Mouse (Mus musculus) brain, embryonic 14.5 days (tissue): ENCODE measurements around the gene Rasal3. TPM values are rescaled to one million over a fixed set of nuclear protein-coding genes. Genes with fewer than 3 reads are reported as not detected.
A peak's percentile ranks its signal among the peaks of the same experiment; 100 is the strongest.

Experiments used
- DNase-seq: peaks from one replicate; pipeline ENCODE4 v3.0.0-alpha.2; 2011; ENCODE audit warnings: low read depth
- CTCF ChIP-seq: fragments of 200-500 bp; IDR thresholded peaks from 2 replicates; pipeline ENCODE4 v1.5.1; 2012; ENCODE audit warnings: inconsistent platforms, mild to moderate bottlenecking, moderate library complexity, borderline replicate concordance; ENCODE audit not compliant: insufficient read depth, insufficient read length; ENCODE audit errors: extremely low read depth
- POLR2A ChIP-seq: fragments of 200-500 bp; IDR thresholded peaks from 2 replicates; pipeline ENCODE4 v1.6.1; 2012; ENCODE audit warnings: mild to moderate bottlenecking, inconsistent platforms, borderline replicate concordance; ENCODE audit not compliant: poor library complexity, insufficient read depth, insufficient read length, severe bottlenecking; ENCODE audit errors: extremely low read depth
- polyA plus RNA-seq: library from polyadenylated mRNA; depleted of rRNA; stranded (reverse); fragments of >200 nt; gene quantifications from 2 replicates; pipeline ENCODE4 v1.2.3, GENCODE M21; 2012

Gene Rasal3
- polyA plus RNA-seq, 1 experiment: 0.63 TPM

DNA sequence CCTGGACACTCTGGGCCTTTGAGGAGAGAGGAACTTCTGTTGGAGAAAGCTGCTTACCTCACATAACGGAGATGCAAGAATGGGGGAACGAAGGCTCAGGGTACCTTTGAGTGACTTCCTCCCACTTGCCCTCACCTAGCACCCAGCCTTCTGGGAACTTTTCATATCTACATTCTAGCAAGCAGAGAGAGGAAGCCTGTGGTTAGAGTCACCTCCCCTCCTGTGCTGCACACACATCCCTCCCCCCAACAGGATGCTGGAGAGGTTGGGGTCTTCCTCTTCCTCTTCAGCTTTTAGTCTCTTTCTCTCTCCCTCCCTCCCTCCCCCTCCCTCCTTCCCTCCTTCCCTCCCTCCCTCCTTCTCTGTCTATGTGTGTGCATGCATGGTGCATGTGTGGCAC lies 20.7 kb upstream of the Rasal3 start, which contains the start of gene Pglyrp2:
Gene Pglyrp2 (minus strand): TSS at position 134 of the 400 bp plus-strand sequence.
- TF ChIP-seq POLR2A: no peak
- TF ChIP-seq CTCF: no peak
- no peak for DNase-seq

DNA sequence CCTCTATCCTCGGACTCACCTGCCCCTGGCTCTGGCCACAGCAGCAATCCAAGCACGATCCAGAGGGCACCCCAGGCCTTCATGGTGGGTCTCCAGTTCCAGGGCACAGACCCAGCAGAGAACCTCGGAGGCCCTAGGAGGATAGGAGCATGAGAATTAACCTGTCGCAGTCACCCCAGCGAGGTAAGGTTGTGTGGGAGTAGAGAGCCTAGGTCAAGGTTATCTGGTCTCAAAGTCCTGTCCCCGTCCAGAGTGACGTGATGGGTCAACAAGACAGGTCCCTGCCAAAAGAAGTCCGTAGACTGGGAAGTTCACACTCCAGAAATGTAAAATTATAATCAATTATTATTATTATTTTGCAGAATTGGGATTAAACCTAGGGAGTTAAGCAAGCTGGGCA lies 17.4 kb upstream of the Rasal3 start:
- no peak for TF ChIP-seq CTCF
- TF ChIP-seq POLR2A: no peak
- DNase-seq: no peak

DNA sequence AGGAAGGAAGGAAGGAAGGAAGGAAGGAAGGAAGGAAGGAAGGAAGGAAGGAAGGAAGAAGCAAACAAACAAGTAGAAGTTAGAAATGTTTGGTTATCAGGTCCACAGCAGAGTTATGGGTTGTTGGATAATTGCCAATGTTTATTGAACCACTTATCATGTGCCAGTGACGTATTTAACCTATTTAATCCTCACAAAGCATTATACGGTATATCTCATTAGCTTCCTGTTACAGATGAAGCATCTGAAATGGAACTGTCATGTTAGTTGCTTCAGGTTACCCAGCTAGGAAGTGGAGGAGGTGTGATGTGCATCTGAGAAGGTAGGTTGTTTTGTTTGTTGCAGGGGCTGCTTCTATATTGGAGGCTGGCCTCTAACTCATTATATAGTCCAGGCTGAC lies 16.6 kb upstream of the Rasal3 start:
- DNase-seq: no peak
- TF ChIP-seq POLR2A: no peak
- no peak for TF ChIP-seq CTCF

DNA sequence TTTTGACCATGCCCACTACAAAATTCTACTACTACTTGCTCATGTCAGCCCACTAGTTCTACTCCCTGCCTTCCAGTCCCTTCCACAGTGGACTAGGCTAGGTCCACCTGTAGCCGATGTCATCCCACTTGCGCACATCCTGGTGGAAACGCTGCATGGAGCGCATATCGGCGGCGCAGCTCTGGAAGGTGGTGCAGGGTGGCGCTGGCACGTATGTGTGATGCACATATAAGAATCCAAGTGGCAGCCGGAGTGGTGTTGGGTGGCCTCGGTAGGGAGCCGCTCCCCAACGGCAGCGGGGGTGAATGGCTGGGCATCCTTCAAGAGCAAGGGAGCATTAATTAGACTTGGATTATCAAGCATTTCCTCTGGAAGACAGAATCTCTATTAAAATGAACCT lies 13.4 kb upstream of the Rasal3 start:
- DNase-seq: no peak
- TF ChIP-seq CTCF: no peak
- no peak for TF ChIP-seq POLR2A

DNA sequence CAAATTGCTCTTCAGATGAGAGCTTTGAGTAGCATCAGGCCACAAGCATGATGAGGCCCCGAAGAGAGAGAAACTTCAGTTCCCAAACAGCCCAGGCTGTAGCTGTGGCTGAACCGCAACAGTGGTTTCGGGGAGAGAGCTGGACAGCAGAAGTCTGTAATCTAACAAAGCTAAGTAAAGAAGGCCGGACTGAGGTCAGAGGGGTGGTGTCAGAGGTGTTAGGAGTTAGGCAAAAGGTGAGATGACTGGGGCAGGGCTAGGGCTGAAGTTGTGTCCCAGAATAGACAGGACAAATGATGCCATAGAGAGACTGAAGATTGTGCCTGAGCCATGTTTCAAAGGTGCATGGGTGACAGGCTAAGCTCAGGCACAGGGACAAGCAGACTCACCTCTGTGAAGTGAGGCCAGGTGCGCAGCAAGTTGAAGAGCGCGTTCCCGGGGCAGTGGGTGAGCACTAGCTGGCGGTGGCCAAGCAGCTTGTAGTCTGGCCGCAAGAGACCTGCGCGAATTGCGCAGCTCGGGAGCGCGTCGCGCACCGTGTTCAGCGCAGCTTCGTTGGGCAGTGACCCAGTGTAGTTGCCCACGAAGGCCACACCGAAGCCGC lies 12.1 kb upstream of the Rasal3 start:
- TF ChIP-seq CTCF (no peak), POLR2A (no peak)
- DNase-seq: no peak

DNA sequence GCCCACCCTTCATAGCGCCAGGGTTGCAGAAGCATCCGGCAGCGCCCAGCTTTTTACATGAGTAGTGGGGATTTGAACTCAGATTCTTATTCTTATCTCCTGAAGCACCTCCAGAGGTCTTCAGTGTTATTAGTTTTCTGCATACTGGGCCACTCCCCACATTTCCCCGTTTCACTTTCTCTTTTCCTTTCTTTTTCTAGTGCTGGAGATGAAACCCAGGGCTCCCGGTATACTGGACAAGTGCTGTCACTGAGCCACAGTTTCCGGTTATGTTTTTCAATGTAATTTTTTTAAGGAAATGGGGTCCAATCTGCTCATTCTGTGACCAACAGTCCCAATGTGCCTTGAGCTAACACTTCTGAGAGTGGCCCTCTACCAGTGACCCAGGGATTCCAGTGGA lies 8.5 kb upstream of the Rasal3 start:
- no peak for DNase-seq
- TF ChIP-seq CTCF (no peak), POLR2A (no peak)

DNA sequence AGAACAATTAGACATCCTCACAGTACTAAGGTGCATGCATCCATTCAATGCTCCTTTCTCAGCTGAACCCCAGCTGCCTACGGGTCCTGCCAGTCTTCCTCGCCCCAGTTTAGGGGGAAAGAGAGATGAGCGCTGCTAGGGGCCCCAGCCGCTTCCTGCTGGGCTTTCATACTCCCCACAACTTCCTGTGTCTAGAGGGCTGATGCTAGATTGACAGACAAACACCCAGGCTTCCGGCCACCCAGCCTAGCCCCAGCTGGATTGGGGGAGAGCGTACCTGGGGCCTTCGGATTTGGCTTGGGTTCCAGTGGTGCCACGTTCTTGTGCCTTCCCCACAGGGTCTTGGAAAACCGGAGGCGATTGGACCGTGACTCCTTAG lies 615 bp downstream of the Rasal3 start:
- no peak for DNase-seq

DNA sequence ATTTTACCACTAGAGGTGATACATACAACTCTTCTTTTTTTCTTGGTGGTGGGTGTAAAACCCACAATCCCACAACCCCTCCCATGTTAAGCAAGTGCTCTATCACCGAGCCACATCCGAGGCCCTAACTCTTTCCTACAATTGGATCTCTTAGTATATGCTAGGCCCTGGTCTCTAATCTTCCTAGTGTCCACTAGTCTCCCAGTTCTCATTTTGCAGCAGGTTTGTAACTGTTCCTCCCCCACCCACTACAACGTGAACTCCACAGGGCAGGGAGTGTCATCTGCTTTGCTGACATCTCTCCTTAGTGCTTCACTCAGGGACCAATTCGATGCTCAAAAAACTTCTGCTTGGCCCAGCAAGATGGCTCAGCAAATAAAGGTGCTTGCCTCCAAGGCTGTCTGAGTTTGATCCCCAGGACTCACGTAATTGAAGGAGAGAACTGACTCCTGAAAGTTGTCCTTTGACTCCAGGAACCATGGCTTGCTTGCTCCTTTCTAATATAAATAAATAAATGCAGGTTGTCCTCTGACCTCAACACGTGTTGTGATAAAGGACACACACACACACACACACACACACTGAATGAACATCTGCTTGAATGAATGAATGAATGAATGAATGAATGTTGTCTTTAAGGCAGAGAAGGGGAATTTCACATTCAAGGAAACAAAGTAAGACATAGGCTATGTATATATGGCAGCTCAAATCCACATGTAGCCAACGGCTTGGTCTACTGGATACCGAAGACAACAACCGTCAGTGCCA lies 1.2 kb downstream of the Rasal3 start:
- TF ChIP-seq CTCF: no peak
- TF ChIP-seq POLR2A: no peak
- no peak for DNase-seq

More for the DNA sequence above, 615 bp downstream of the Rasal3 start:
- TF ChIP-seq POLR2A (no peak), CTCF (no peak)

DNA sequence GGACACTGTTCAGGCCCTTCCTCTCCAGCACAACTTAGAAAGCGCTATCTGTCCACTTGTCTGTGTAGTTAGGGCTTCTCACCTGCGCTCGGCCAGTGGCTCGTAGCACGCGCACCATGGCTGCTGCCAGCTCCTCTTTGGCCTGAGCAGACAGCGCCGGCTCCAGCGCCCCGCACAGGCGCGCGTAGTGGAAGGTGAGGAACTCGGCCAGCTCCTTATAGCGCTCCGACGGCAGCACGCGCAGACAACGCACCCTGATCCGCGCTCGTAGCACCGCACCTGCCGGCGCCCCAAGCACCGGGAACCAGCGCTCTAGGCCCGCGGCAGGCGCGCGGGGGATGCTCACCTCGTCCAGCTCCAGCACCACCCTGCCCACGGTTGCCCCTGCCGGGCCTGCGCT lies 7.1 kb downstream of the Rasal3 start:
- TF ChIP-seq CTCF (no peak), POLR2A (no peak)
- no peak for DNase-seq

DNA sequence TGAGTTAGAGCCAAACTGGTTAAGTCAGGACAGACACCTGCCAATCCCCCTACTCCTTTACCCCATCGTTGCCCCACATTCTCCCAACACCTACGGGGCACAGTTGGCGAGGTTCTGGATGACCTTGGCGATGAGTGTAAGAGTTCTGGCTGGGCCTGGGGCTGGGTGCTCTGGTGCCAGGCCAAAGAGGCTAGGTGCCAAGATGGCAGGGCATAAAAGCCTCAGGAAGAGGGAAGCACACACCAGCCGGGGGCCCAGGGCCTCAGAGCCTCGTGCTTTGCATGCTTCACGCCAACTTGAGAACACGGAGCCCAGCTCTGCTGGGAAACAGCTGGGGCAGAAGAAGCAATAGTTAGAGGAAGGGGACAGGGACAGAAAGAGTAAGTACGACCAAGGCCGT lies 9.4 kb downstream of the Rasal3 start:
- no peak for TF ChIP-seq CTCF
- TF ChIP-seq POLR2A: no peak
- no peak for DNase-seq

DNA sequence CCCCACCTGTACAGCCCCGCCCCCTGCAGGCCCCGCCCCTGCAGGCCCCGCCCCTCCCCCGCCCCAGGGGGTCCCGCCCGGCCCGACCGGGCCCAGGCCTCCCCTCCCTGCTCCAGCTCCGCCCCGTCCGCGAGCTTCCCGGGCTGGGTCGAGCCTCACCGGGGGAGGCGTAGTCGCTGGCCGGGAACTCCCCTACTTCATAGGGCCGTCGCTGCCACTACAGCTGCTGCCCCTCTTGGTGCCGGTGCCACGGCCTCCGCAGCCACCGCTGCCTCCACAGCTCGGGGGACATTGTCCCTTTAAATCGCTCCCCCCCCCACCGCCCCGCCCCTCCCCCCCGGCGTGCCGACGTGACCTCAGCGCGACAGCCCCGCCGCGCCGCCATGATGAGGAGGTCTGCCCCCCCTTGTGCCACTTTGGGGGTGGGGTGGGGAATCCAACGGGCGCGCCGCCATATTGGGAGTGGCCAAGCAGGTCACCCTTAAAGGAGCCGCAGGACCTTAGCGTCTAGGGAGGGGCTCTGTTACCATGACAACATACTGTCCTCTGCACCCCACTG lies 14.2 kb downstream of the Rasal3 start, which contains the start of gene Wiz:
Gene Wiz (minus strand): TSS at position 339 of the 559 bp plus-strand sequence.
- DNase-seq: peak; percentile 97
- TF ChIP-seq CTCF (no peak), POLR2A (no peak; the same call in 1 of the 2 replicates)

DNA sequence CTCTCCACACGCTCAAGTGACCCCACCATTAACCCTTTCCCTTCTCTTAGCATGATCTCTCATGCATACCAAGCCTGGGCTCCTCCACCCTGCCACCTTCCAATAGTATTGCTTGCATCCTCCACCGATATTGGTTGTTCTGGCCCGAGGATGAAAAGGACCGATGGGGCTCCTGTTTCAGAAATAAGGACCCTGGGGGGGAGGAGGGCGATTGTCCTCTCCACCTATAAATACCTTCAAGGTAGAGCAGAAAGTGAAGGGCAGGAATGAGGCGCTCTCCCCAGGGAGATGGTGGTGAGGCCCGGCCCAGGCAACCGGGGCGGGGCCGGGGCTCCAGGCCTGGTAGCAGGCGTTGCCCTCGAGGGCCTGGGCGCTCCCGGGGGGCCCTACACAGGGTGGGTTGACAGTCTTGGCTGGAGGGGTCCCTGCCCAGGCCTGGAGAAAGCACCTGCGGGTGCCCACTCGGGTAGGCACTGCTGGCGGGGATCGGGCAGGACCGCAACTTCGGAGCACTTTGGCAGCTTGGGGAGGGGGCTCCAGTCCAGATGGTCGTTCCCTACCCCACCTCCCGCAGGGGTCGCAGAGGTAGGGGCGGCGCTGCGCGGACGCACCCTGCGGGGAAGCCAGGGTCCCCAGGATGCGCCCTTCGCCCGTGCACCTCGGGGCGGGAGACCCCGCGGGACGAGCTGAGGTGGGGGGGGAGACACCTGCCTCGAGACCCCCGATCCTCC lies 14.8 kb downstream of the Rasal3 start:
- DNase-seq: peak; percentile 30
- TF ChIP-seq POLR2A (no peak), CTCF (no peak)
